Mouse (Mus musculus) stomach, embryonic 14.5 days (tissue): ENCODE results near the gene Gpr165. TPM values are rescaled to one million over a fixed set of nuclear protein-coding genes. Genes with fewer than 3 reads are reported as not detected.

ENCODE experiments used
- ATAC-seq: fragments of 200-750 bp; cut with Nextera tagmentation; 2 replicates; pipeline ENCODE4 v1.8.0; 2017; ENCODE audit warnings: low read depth, moderate TSS enrichment; ENCODE audit not compliant: insufficient number of reproducible peaks, insufficient read depth, low FRiP score
- H3K27ac ChIP-seq: fragments of 300-500 bp; sonication (generic); 2 replicates; pipeline ENCODE4 v1.5.1; 2014; ENCODE audit warnings: mild to moderate bottlenecking, low read length, moderate library complexity, mixed read lengths
- H3K27me3 ChIP-seq: fragments of 300-500 bp; sonication (generic); 2 replicates; pipeline ENCODE4 v1.6.1; 2014; ENCODE audit warnings: low read length, control low read depth, mixed read lengths; ENCODE audit not compliant: control insufficient read depth, insufficient read depth
- H3K36me3 ChIP-seq: fragments of 300-500 bp; sonication (generic); 2 replicates; pipeline ENCODE4 v1.6.1; 2014; ENCODE audit warnings: mild to moderate bottlenecking, control low read depth, low read length, moderate library complexity, mixed read lengths; ENCODE audit not compliant: control insufficient read depth, insufficient read depth
- H3K4me1 ChIP-seq: fragments of 300-500 bp; sonication (generic); 2 replicates; pipeline ENCODE4 v1.6.1; 2014; ENCODE audit warnings: low read length, control low read depth, mixed read lengths; ENCODE audit not compliant: control insufficient read depth, insufficient read depth
- H3K4me2 ChIP-seq: fragments of 300-500 bp; sonication (generic); replicated peaks from 2 replicates; pipeline ENCODE4 v1.6.1; 2014; ENCODE audit warnings: low read depth, low read length, control low read depth
- H3K4me3 ChIP-seq: fragments of 300-500 bp; sonication (generic); 2 replicates; pipeline ENCODE4 v1.5.1; 2014; ENCODE audit warnings: low read depth, low read length, control low read depth
- H3K9ac ChIP-seq: fragments of 300-500 bp; sonication (generic); replicated peaks from 2 replicates; pipeline ENCODE4 v1.6.1; 2014; ENCODE audit warnings: low read depth, mild to moderate bottlenecking, control low read depth, low read length, moderate library complexity, mixed read lengths
- H3K9me3 ChIP-seq: fragments of 300-500 bp; sonication (generic); 2 replicates; pipeline ENCODE4 v1.6.1; 2016; ENCODE audit warnings: low read depth, low read length, control low read depth; ENCODE audit not compliant: control insufficient read depth
- WGBS: fragments of 180-500 bp; shearing (Covaris S2); extraction: QIAGEN DNeasy Blood & Tissue Kit; methylation state at CpG from one replicate; pipeline ENCODE4 v1.1.7; 2014; 5-methylcytosine and 5-hydroxymethylcytosine counted together
- polyA plus RNA-seq: library from polyadenylated mRNA; unstranded; fragments of >200 nt; fragmentation: Nextera tagmentation; extraction: Ambion mirVana; gene quantifications from 2 replicates; pipeline ENCODE4 v1.2.1, GENCODE M21; 2014

Gpr165 gene
- 0.48 and 0.64 TPM in 2 replicates for polyA plus RNA-seq

GRCm38 (mm10) chrX:96712907-96713774, at the start of gene Gpr165:
Gene Gpr165, plus strand, starts transcription at chrX:96713441.
- no peak within 1 kb of the TSS for H3K27ac ChIP-seq
- 27% methylated on average over 16 of the region's 16 CpGs for WGBS
- peak within 1 kb of the TSS; percentile 34 for H3K4me2 ChIP-seq
- no peaks in the 10 kb centered on the region for H3K9me3 ChIP-seq
- H3K27me3 ChIP-seq = no peaks in the 10 kb centered on the region
- peak within 1 kb of the TSS; percentile 15 for H3K4me3 ChIP-seq
- H3K4me1 ChIP-seq = no peaks in the 10 kb centered on the region
- no peak within 1 kb of the TSS for H3K9ac ChIP-seq
- ATAC-seq = peak; percentile 90
- no peaks in the 10 kb centered on the region for H3K36me3 ChIP-seq

DNA sequence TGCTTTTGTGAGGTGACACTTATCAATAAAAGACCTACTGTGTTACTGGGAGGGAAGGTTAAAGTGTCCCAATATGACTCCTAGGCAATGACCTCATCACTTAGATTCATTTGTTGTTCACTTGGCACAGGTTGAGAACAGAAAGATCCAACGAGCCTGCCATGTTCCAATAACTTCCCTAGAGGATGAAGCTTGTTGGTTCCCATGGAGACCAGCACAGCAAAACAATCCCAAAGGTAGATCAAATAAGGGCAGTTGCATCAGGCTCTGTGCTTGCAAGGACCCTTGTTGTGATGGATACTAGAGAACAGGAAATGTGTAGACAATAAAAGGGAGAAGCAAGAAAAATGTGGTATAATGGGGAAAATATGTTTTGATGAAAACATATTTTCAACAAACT, 38.4 kb upstream of the Gpr165 start:
- Histone ChIP-seq H3K9ac (no peak overlapping the region), H3K27me3 (no peaks in the 10 kb centered on the region)
- 68% methylated on average over 1 of the region's 1 CpGs for WGBS

More for the DNA sequence above, 38.4 kb upstream of the Gpr165 start:
- no peak overlapping the region for H3K4me3 ChIP-seq
- H3K4me2 ChIP-seq = no peak overlapping the region
- ATAC-seq = no peak
- no peaks in the 10 kb centered on the region for H3K36me3 ChIP-seq
- H3K27ac ChIP-seq = no peak overlapping the region
- H3K9me3 ChIP-seq = no peaks in the 10 kb centered on the region
- H3K4me1 ChIP-seq = no peaks in the 10 kb centered on the region
